In genomic region chr7:64356661-64357060, GRCm38 (mm10) we compare ENCODE assay signal across 12 mouse cellular contexts.
"Had no signal": no experiment of that assay in that cellular context is flagged by ENCODE, and none has a peak within 500 bp of the region (broad histone marks: within the 10 kb centered on the region; RNA-seq: fewer than 3 reads in every experiment).

No protein-coding gene starts in this region.

- H3K9ac ChIP-seq: intestine, embryonic 15.5 days; kidney, embryonic 15.5 days; limb, embryonic 12.5 days; limb, embryonic 15.5 days; liver, embryonic 13.5 days; lung, embryonic 15.5 days; midbrain, embryonic 12.5 days; midbrain, embryonic 15.5 days; neural tube, embryonic 13.5 days; stomach, embryonic 15.5 days had no signal

- H3K4me1 ChIP-seq: kidney, embryonic 15.5 days; limb, embryonic 12.5 days; lung, embryonic 15.5 days; midbrain, embryonic 15.5 days; stomach, embryonic 15.5 days had no signal

- H3K27ac ChIP-seq: intestine, embryonic 15.5 days; kidney, embryonic 15.5 days; limb, embryonic 12.5 days; limb, embryonic 15.5 days; liver, embryonic 13.5 days; lung, embryonic 15.5 days; midbrain, embryonic 12.5 days; midbrain, embryonic 15.5 days; neural tube, embryonic 13.5 days; stomach, embryonic 15.5 days had no signal

- H3K4me2 ChIP-seq: intestine, embryonic 15.5 days; kidney, embryonic 15.5 days; limb, embryonic 12.5 days; limb, embryonic 15.5 days; liver, embryonic 13.5 days; lung, embryonic 15.5 days; midbrain, embryonic 12.5 days; midbrain, embryonic 15.5 days; neural tube, embryonic 13.5 days; stomach, embryonic 15.5 days had no signal

- H3K9me3 ChIP-seq: intestine, embryonic 15.5 days; kidney, embryonic 15.5 days; limb, embryonic 12.5 days; limb, embryonic 15.5 days; liver, embryonic 13.5 days; lung, embryonic 15.5 days; midbrain, embryonic 12.5 days; midbrain, embryonic 15.5 days; neural tube, embryonic 13.5 days; stomach, embryonic 15.5 days had no signal

- H3K27me3 ChIP-seq: intestine, embryonic 15.5 days; kidney, embryonic 15.5 days; limb, embryonic 12.5 days; limb, embryonic 15.5 days; liver, embryonic 13.5 days; lung, embryonic 15.5 days; midbrain, embryonic 12.5 days; midbrain, embryonic 15.5 days; neural tube, embryonic 13.5 days; stomach, embryonic 15.5 days had no signal

- H3K4me3 ChIP-seq: intestine, embryonic 15.5 days; kidney, embryonic 15.5 days; limb, embryonic 12.5 days; limb, embryonic 15.5 days; liver, embryonic 13.5 days; lung, embryonic 15.5 days; midbrain, embryonic 12.5 days; midbrain, embryonic 15.5 days; neural tube, embryonic 13.5 days; stomach, embryonic 15.5 days had no signal

- ATAC-seq: intestine, embryonic 15.5 days; midbrain, embryonic 15.5 days had no signal

- DNase-seq: liver, embryonic 13.5 days; thymus, adult 2 months; thymus, postnatal 14 days had no signal
